Mouse (Mus musculus) cerebellum, postnatal 4 days (tissue): Measurements from ENCODE around the gene Cblc.
"Not testable (repeated sequence)": the region's sequence is repeated elsewhere in the genome, so short reads cannot be mapped to it uniquely, and the experiment has no call there.

Experiments
- DNase-seq, 2 experiments: peaks; one replicate each; pipeline ENCODE4 v3.0.0; 2022; ENCODE audit warnings: low spot score in 2 of 2, mixed read lengths in 1 of 2

Cblc gene

GRCm38 (mm10) chr7:19818875-19819274, 22.3 kb upstream of the Cblc start:
- no peak for DNase-seq

DNA sequence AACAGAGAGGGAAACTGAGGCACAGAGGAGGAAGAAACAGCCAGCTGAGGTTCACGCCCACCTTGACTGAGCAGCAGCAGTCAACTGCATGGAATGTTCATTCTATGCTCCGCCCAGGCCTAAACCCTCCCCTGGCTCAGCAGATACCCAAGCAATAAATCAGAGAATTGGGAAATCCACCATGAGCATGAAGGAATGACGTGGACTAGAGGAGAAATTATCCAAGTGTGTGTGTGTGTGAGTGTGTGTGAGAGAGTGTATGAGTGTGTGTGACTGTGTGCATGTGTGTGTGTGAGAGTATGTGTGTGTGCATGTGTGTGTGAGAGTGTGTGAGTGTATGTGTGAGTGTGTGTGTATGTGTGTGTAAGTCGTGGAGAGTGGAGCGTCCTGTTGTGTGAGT, 21.8 kb upstream of the Cblc start:
- DNase-seq = no peak

DNA sequence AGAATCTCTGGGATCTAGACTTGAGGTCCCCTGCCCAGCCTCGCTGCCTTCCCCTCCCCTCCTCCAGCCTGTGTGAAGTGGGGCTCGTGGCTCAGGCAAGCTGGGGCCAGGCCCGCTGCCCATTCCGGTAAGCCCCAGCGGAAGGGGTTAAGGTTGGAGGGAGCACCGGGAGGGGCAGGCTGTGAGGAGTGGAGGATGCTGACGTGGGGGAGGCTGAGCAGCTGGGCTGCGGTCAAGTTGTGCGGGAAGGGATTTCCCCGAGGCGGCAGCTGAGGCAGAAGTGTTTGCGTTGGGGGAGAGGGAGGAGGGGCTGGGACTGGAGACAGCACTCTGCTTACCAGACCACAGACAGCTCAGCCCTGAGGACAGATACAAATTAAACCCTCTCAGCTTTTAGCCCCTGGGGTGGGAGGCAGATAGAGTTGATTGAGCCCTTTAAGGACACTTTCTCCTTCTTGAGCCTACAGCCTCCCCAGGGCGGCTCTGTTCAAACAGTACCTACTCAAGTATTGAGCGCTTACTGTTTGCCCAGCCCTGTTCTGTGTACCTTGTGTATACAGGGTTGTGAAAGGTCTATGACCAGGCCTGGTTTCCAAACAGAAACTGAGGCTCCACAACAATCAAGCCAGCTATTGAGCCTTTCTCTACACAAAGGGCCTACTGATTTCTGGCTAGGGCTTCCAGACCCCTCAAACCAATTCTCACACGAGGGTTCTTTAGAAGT, 20.9 kb upstream of the Cblc start:
- DNase-seq = no peak

- peak in 1 of 2 experiments; percentile 31 for DNase-seq
Measured at GRCm38 (mm10) chr7:19816224-19816771, 19.7 kb upstream of the Cblc start.

- no peak for DNase-seq
Measured at GRCm38 (mm10) chr7:19815296-19816223, 19.0 kb upstream of the Cblc start.

DNA sequence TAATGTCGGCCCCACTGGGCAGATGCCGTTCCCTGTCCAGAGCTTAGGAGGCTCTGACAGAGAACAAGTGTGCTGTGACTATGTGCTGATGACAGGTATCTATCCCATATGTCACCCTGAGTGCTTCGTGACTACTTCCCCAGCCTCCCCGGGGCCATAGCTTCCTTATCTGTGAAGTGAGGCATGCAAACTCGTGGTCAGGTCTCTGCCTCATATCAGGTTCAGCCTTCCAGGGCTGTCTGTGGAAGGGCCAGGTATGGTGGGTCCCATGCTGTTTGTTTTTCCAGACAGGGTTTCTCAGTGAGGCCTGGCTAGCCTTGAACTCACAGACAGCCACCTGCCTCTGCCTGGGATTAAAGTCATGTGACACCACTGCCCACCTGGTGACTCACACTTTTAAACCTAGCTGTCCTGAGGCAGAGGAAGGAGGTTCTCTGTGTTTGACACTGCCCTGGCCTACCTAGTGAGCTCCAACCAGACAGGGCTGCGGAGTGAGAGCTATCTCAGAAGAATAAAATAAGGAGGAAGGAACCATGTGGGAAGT, 17.0 kb upstream of the Cblc start:
- DNase-seq = no peak

- DNase-seq = no peak
Measured at GRCm38 (mm10) chr7:19813161-19813560, 16.6 kb upstream of the Cblc start.

DNA sequence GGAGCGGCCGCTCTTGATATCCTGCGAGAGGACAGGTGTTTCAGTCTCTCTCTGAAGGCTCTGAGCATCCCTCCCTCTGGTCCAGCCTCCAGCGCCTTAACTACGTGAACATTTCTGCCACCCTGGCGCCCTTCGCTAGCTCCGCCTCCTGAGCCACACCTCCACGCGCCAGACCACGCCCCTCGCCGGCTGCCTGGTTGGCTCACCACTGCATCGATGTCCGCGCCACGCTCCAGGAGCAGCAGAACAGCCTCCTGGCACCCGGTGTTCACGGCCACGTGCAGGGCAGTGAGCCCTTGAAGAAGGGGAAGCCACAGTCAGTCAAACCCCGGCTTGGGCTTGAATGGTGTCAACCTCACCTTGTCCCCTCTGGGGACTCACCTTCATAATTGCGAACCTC, 14.5 kb upstream of the Cblc start:
- DNase-seq = peak in 1 of 2 experiments; percentile 43

- peak in 1 of 2 experiments; percentile 13 for DNase-seq
Measured at GRCm38 (mm10) chr7:19809369-19809768, 12.8 kb upstream of the Cblc start.

GRCm38 (mm10) chr7:19806356-19806969, 9.9 kb upstream of the Cblc start:
- DNase-seq = no peak

- DNase-seq = peak; percentile 53 to 74
Measured at GRCm38 (mm10) chr7:19802995-19803394, 6.4 kb upstream of the Cblc start.

- DNase-seq = no peak
Measured at GRCm38 (mm10) chr7:19800764-19801163, 4.2 kb upstream of the Cblc start.

- DNase-seq = no peak
Measured at GRCm38 (mm10) chr7:19796254-19796653, 355 bp downstream of the Cblc start.

DNA sequence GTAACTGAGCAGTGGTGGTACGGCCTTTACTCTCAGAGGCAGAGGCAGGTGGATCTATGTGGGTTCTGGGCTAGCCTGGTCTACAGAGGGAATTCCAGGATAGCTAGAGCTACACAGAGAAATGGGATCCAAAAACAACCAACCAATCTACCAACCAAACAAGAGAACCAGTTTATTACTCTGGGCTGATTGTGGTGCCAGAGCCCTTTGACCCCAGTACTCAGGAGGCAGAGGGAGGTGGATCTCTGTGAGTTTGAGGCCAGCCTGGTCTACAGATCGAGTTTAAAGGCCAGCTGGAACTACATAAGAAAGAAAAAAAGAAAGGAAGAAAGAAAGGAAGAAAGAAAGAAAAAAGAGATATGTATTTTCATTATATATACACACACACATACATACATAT, 1.4 kb downstream of the Cblc start:
- DNase-seq = no peak

DNA sequence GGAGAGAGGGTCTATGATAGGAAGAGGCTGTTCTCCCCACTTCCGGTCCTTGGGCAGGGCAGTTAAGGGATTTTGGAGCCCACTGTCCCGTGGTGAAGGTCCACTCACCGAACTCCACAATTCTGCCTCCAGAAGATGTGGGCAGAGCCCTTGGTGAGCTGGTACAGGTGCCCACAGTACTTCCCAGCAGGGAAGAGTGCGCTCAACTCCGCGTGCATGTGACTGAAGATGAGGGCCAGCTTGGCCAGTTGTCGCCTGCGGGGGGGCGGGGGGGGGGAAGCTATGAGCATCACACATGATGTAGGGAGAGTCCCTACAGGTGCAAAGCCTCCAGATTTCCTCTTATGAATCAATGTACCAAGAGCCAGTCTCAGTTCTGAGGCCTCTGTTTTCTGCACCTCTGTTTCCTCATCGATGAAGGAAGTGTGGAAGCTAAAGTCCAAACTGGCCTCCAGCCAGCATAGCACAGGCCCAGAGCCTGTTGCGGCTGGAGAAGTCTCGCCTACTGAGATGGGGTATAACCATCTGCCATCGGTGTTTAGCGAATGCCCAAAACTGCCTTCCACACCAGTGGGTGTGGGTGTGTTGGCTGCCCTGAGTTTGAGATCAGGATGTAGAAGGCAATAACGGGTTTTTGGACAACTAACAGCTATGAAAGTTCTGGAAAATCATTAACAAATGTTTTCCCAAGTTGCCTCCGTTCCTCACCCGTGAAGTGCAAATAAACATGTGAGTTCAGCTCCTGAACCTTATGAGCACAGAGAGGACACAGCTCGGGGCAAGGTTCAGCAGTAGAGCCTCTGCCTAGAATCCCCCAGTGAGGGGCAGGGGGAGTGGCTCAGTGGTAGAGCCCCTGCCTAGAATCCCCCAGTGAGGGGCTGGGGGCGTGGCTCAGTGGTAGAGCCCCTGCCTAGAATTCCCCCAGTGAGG, 3.6 kb downstream of the Cblc start:
- no peak for DNase-seq

GRCm38 (mm10) chr7:19791504-19791903, 5.1 kb downstream of the Cblc start:
- not testable (repeated sequence) for DNase-seq

GRCm38 (mm10) chr7:19789904-19790347, 6.7 kb downstream of the Cblc start:
- DNase-seq = peak; percentile 93 to 94

- DNase-seq = no peak
Measured at GRCm38 (mm10) chr7:19785874-19786458, 10.6 kb downstream of the Cblc start.

DNA sequence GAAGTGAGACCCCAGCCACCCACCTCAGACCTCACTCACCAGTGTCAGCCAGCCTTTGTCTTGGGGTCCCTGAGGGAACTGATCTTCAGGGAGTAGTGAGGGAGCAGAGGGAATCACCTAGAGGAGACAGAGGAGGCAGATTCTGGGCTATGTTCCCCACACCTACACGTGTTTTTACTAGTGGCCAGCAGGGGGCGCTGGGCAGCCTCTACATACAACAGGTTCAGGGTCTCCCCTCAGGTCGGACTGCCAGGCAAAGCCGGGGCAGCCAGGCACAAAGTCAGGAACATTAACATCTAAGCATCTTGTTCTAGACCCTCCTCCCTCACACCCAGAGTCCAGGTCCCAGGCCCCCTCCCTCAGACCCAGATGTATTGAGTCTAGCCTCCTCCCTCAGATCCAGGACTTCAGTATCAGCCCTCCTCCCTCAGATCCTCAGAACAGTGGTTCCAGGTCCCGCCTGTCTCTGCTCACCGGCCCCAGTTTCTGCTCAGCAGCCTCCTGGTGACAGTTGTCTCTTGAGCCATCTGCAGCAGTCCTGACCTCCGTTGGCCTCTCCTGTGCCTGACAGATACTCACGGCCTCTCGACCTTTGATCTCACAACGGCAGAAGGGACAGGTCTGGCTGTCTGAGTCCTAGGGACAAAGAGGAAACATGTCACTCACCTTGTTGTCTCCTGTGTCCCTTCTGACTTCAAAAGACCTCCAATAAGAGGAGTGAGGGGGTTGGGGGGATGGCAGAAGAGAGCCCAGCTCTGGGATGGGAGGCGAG, 11.7 kb downstream of the Cblc start:
- no peak for DNase-seq
